Mouse (Mus musculus): Measurements from ENCODE around the gene Chmp4b.

- TF ChIP-seq CTCF (IDR thresholded peaks at IDR 0.05; ENCODE audit: low read depth, low read length) (no peak), POLR2A (IDR thresholded peaks at IDR 0.05; ENCODE audit: borderline replicate concordance, low read depth, low read length) (no peak)
These were observed 45.2 kb downstream of the Chmp4b start for GRCm38 (mm10) chr2:154696660-154697059.
